Mouse (Mus musculus) heart, adult 2 months (tissue): Measurements from ENCODE around the gene Rapgef1.

Source experiments
- CTCF ChIP-seq: fragments of 200-600 bp; IDR thresholded peaks from 2 replicates; pipeline ENCODE4 v1.8.1; 2022; ENCODE audit warnings: antibody characterized with exemption, mild to moderate bottlenecking, moderate library complexity
- EP300 ChIP-seq: fragments of 200-500 bp; IDR thresholded peaks from 2 replicates; pipeline ENCODE4 v1.6.1; 2011; ENCODE audit warnings: low read depth, low read length, control low read depth; ENCODE audit not compliant: insufficient read depth
- POLR2A ChIP-seq: fragments of 200-500 bp; IDR thresholded peaks from 2 replicates; pipeline ENCODE4 v1.6.1; 2011; ENCODE audit warnings: mild to moderate bottlenecking, low read depth, low read length, control low read depth; ENCODE audit not compliant: insufficient read depth

DNA sequence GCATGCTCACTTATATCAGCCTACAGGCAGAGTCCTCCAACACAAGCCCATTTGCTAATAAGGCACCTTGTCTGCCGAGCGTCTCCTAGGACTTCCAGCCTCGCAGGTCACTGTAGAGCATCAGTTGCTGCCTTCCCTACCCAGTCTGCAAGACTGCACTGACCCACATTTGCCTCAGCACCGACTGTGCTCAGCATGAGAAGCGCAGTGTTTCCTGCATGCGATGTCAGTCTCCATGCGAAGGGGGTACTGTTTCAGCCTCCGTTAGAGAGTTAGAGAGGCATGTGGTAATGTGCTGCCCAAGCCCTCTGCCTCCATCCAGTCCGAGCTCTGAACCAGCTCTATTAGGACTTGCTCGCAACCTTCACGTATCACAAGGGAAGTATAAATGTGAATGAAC lies 54.6 kb downstream of the Rapgef1 start:
- TF ChIP-seq CTCF, result no peak
- no peak for TF ChIP-seq POLR2A
- no peak for TF ChIP-seq EP300
